Mouse (Mus musculus) lung, embryonic 16.5 days (tissue): ENCODE results near the gene Fcrlb. TPM values are rescaled to one million over a fixed set of nuclear protein-coding genes. Genes with fewer than 3 reads are reported as not detected.

Experiments
- ATAC-seq: fragments of 200-750 bp; cut with Nextera tagmentation; 2 replicates; pipeline ENCODE4 v1.8.0; 2017; ENCODE audit warnings: low read depth, mild to moderate bottlenecking, moderate library complexity
- H3K27ac ChIP-seq: fragments of 300-500 bp; sonication (generic); 2 replicates; pipeline ENCODE4 v1.5.1; 2014; ENCODE audit warnings: mild to moderate bottlenecking, control low read depth, low read length
- H3K27me3 ChIP-seq: fragments of 300-500 bp; sonication (generic); 2 replicates; pipeline ENCODE4 v1.6.1; 2014; ENCODE audit warnings: low read depth, low read length, mixed read lengths; ENCODE audit not compliant: control insufficient read depth, insufficient read depth
- H3K36me3 ChIP-seq: fragments of 300-500 bp; sonication (generic); 2 replicates; pipeline ENCODE4 v1.6.1; 2014; ENCODE audit warnings: low read length; ENCODE audit not compliant: control insufficient read depth, insufficient read depth
- H3K4me1 ChIP-seq: fragments of 300-500 bp; sonication (generic); replicated peaks from 2 replicates; pipeline ENCODE4 v1.6.1; 2014; ENCODE audit warnings: low read length, mixed read lengths; ENCODE audit not compliant: control insufficient read depth, insufficient read depth
- H3K4me2 ChIP-seq: fragments of 300-500 bp; sonication (generic); 2 replicates; pipeline ENCODE4 v1.6.1; 2014; ENCODE audit warnings: low read depth, low read length, control low read depth
- H3K4me3 ChIP-seq: fragments of 300-500 bp; sonication (generic); 2 replicates; pipeline ENCODE4 v1.5.1; 2014; ENCODE audit warnings: mild to moderate bottlenecking, low read length, control low read depth
- H3K9ac ChIP-seq: fragments of 300-500 bp; sonication (generic); 2 replicates; pipeline ENCODE4 v1.6.1; 2014; ENCODE audit warnings: low read length, control low read depth
- H3K9me3 ChIP-seq: fragments of 300-500 bp; sonication (generic); 2 replicates; pipeline ENCODE4 v1.6.1; 2016; ENCODE audit warnings: low read length; ENCODE audit not compliant: control insufficient read depth
- WGBS: fragments of 180-500 bp; shearing (Covaris S2); extraction: QIAGEN DNeasy Blood & Tissue Kit; methylation state at CpG from one replicate; pipeline ENCODE4 v1.1.7; 2014; 5-methylcytosine and 5-hydroxymethylcytosine counted together
- polyA plus RNA-seq: library from polyadenylated mRNA; unstranded; fragments of >200 nt; fragmentation: Nextera tagmentation; extraction: Ambion mirVana; gene quantifications from 2 replicates; pipeline ENCODE4 v1.2.1, GENCODE M21; 2015

Fcrlb gene
- polyA plus RNA-seq, 1 experiment from 2014 or later: not detected

DNA sequence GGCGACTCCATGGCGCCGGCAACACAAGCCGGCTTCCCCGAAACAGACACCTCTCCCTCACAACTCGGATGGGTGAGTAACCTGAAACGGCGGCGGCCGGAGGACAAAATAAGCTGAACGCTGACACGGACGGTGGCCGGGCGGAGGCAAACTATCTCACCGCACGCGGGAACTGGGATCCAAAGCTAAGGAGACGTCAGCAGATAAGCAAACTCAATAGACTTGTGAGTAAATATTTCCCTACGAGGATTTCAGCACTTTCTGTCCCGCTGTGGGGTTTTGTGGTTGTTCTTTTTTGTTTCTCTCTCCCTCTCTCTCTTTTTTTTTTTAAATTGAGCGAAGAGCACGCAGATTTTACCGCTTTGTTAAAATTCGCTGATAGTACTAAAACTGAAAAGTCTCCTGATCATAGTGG is 45.0 kb downstream of the Fcrlb start, which contains the start of gene Atf6:
TSS of gene Atf6 (minus strand) at position 81 of the 415 bp plus-strand sequence.
- Histone ChIP-seq H3K4me1 (peaks cover 7% of the 10 kb centered on the region; the same call in 1 of the 2 replicates), H3K9ac (peak within 1 kb of the TSS; percentile 90), H3K9me3 (no peaks in the 10 kb centered on the region), H3K36me3 (0 out of 2 replicates have a peak, but pooled peaks cover 2% of the 10 kb centered on the region), H3K4me3 (peak within 1 kb of the TSS; percentile 92), H3K27me3 (no peaks in the 10 kb centered on the region), H3K27ac (peak within 1 kb of the TSS; percentile 74), H3K4me2 (peak within 1 kb of the TSS; percentile 80)
- peak; percentile 86 for ATAC-seq
- 0% methylated on average over 25 of the region's 25 CpGs for WGBS

GRCm38 (mm10) chr1:170866992-170867690 is 45.6 kb downstream of the Fcrlb start:
- Histone ChIP-seq H3K9ac (peak overlapping the region; percentile 90), H3K4me2 (peak overlapping the region; percentile 80), H3K4me1 (peaks cover 8% of the 10 kb centered on the region; the same call in 1 of the 2 replicates), H3K36me3 (0 out of 2 replicates have a peak, but pooled peaks cover 2% of the 10 kb centered on the region), H3K27me3 (no peaks in the 10 kb centered on the region), H3K27ac (peak overlapping the region; percentile 74), H3K4me3 (peak overlapping the region; percentile 92), H3K9me3 (no peaks in the 10 kb centered on the region)
- 2% methylated on average over 29 of the region's 30 CpGs for WGBS
- ATAC-seq: peak; percentile 50

DNA sequence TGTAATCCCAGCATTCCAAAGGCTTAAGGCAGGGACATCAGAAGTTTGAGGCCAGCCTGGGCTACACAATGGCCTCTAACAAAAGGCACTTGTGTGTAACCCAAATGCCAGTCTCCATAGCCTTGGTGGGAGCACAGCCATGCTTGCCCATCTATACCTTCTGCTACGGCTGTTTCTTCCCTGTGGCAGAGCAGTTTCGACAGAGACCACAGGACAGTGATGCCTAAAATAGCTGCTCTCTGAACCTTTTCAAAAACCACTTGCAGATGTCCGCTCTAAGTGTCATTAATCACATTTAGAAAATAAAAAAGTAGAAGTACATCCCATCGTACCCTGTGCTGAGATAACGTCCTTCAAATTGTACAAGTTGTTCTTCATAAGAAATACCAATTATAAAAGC is 47.3 kb downstream of the Fcrlb start:
- Histone ChIP-seq H3K36me3 (no peaks in the 10 kb centered on the region), H3K27me3 (no peaks in the 10 kb centered on the region), H3K9ac (no peak overlapping the region), H3K9me3 (no peaks in the 10 kb centered on the region), H3K4me2 (no peak overlapping the region), H3K27ac (no peak overlapping the region), H3K4me3 (no peak overlapping the region), H3K4me1 (peaks cover 10% of the 10 kb centered on the region; the same call in 1 of the 2 replicates)
- WGBS: 77% methylated on average over 5 of the region's 5 CpGs
- no peak for ATAC-seq

DNA sequence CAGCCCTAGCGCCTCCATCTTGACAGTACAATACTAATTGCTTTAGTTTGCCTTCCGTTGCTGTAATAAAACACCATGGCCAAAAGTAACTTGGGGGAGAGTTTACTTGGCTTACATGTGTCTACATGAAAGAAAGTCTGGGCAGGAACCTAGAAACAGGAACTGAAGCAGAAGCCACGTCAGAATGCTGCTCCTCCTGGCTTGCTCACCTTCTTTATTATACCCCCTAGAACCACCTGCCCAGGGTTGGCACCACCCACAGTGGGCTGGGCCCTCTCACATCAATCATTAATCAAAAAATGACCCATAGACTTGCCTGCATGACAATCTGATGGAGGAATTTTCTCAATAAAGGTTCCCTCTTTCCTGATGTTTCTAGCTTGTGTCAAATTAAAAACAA is 48.0 kb downstream of the Fcrlb start:
- no peak overlapping the region for H3K4me2 ChIP-seq
- no peak for ATAC-seq
- 64% methylated on average over 3 of the region's 3 CpGs for WGBS
- H3K36me3 ChIP-seq: no peaks in the 10 kb centered on the region
- no peak overlapping the region for H3K4me3 ChIP-seq
- no peak overlapping the region for H3K9ac ChIP-seq
- H3K27me3 ChIP-seq: no peaks in the 10 kb centered on the region
- no peaks in the 10 kb centered on the region for H3K9me3 ChIP-seq
- peaks cover 10% of the 10 kb centered on the region; the same call in 1 of the 2 replicates for H3K4me1 ChIP-seq
- H3K27ac ChIP-seq: no peak overlapping the region

GRCm38 (mm10) chr1:170864234-170864633 is 48.5 kb downstream of the Fcrlb start:
- H3K27me3 ChIP-seq: no peaks in the 10 kb centered on the region
- H3K27ac ChIP-seq: no peak overlapping the region
- no peak for ATAC-seq
- H3K9ac ChIP-seq: no peak overlapping the region
- no peaks in the 10 kb centered on the region for H3K36me3 ChIP-seq
- no peak overlapping the region for H3K4me3 ChIP-seq
- no peaks in the 10 kb centered on the region for H3K9me3 ChIP-seq
- H3K4me2 ChIP-seq: no peak overlapping the region
- peaks cover 7% of the 10 kb centered on the region; the same call in 1 of the 2 replicates for H3K4me1 ChIP-seq

DNA sequence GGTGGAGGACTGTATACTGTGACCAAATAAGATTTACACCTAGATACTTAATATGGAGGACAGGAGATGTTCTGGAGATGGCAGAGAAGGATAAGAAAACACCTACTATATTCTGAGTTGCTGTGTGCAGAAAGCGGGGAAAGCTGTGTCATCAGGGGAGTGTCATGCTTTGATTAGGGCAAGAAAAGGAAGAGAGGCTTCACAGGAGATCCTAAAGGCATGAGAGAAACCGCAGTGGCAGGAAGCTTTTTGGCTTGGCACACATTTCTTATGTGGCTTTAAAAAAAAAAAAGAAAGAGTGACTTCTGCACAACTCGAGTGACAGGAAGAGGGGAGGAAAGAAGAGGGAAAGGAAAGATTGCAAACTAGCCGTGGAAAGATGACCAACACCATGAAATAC is 49.7 kb downstream of the Fcrlb start:
- H3K4me3 ChIP-seq: no peak overlapping the region
- no peak overlapping the region for H3K9ac ChIP-seq
- WGBS: 50% methylated on average over 4 of the region's 4 CpGs
- ATAC-seq: no peak
- peaks cover 6% of the 10 kb centered on the region; the same call in 1 of the 2 replicates for H3K4me1 ChIP-seq
- H3K27ac ChIP-seq: no peak overlapping the region
- no peaks in the 10 kb centered on the region for H3K9me3 ChIP-seq
- H3K27me3 ChIP-seq: no peaks in the 10 kb centered on the region
- no peak overlapping the region for H3K4me2 ChIP-seq
- no peaks in the 10 kb centered on the region for H3K36me3 ChIP-seq

- ATAC-seq: no peak
- no peaks in the 10 kb centered on the region for H3K27me3 ChIP-seq
- H3K9ac ChIP-seq: no peak overlapping the region
- no peak overlapping the region for H3K4me2 ChIP-seq
- no peaks in the 10 kb centered on the region for H3K9me3 ChIP-seq
- no peaks in the 10 kb centered on the region for H3K36me3 ChIP-seq
- no peak overlapping the region for H3K27ac ChIP-seq
- H3K4me3 ChIP-seq: no peak overlapping the region
- WGBS: 42% methylated on average over 3 of the region's 3 CpGs
- H3K4me1 ChIP-seq: peaks cover 6% of the 10 kb centered on the region; the same call in 1 of the 2 replicates
These were observed 50.4 kb downstream of the Fcrlb start for GRCm38 (mm10) chr1:170862435-170862717.

GRCm38 (mm10) chr1:170861671-170862434 is 50.9 kb downstream of the Fcrlb start:
- Histone ChIP-seq H3K4me2 (no peak overlapping the region), H3K36me3 (no peaks in the 10 kb centered on the region), H3K9ac (no peak overlapping the region), H3K27ac (no peak overlapping the region), H3K27me3 (no peaks in the 10 kb centered on the region), H3K4me3 (no peak overlapping the region), H3K9me3 (no peaks in the 10 kb centered on the region), H3K4me1 (peaks cover 5% of the 10 kb centered on the region; the same call in 1 of the 2 replicates)
- no peak for ATAC-seq
- 57% methylated on average over 13 of the region's 13 CpGs for WGBS

- Histone ChIP-seq H3K9me3 (no peaks in the 10 kb centered on the region), H3K4me2 (no peak overlapping the region), H3K36me3 (no peaks in the 10 kb centered on the region), H3K9ac (no peak overlapping the region), H3K27ac (no peak overlapping the region), H3K4me3 (no peak overlapping the region), H3K4me1 (peaks cover 5% of the 10 kb centered on the region; the same call in 1 of the 2 replicates), H3K27me3 (no peaks in the 10 kb centered on the region)
- ATAC-seq: no peak
- 57% methylated on average over 2 of the region's 2 CpGs for WGBS
These were observed 53.9 kb downstream of the Fcrlb start for GRCm38 (mm10) chr1:170858872-170859271.
